Mouse (Mus musculus) left cerebral cortex, adult 11 months (tissue): ENCODE measurements around the gene Rras.
"Not testable (repeated sequence)": the region's sequence is repeated elsewhere in the genome, so short reads cannot be mapped to it uniquely, and the experiment has no call there.

Source experiments
- DNase-seq: peaks from one replicate; pipeline ENCODE4 v3.0.0; 2022; ENCODE audit warnings: low spot score

Gene Rras

GRCm38 (mm10) chr7:44999753-45000152 is 18.0 kb upstream of the Rras start:
- no peak for DNase-seq

- no peak for DNase-seq
Measured at GRCm38 (mm10) chr7:45000539-45001114, 17.1 kb upstream of the Rras start.

GRCm38 (mm10) chr7:45002440-45002839 is 15.3 kb upstream of the Rras start:
- DNase-seq, result no peak

- DNase-seq, result no peak
Measured at GRCm38 (mm10) chr7:45004546-45004945, 13.2 kb upstream of the Rras start.

- DNase-seq, result no peak
Measured at GRCm38 (mm10) chr7:45005321-45005992, 12.3 kb upstream of the Rras start.

GRCm38 (mm10) chr7:45006503-45006902 is 11.3 kb upstream of the Rras start:
- no peak for DNase-seq

GRCm38 (mm10) chr7:45007141-45007540 is 10.6 kb upstream of the Rras start:
- no peak for DNase-seq

- DNase-seq, result no peak
Measured at GRCm38 (mm10) chr7:45007846-45008245, 9.9 kb upstream of the Rras start.

GRCm38 (mm10) chr7:45008411-45008810 is 9.3 kb upstream of the Rras start:
- DNase-seq, result no peak

GRCm38 (mm10) chr7:45012011-45012410 is 5.8 kb upstream of the Rras start:
- DNase-seq, result no peak

- no peak for DNase-seq
Measured at GRCm38 (mm10) chr7:45012824-45013223, 4.9 kb upstream of the Rras start.

GRCm38 (mm10) chr7:45013366-45014095 is 4.2 kb upstream of the Rras start:
- no peak for DNase-seq

GRCm38 (mm10) chr7:45014096-45014451 is 3.7 kb upstream of the Rras start:
- no peak for DNase-seq

GRCm38 (mm10) chr7:45015344-45015956 is 2.3 kb upstream of the Rras start:
- no peak for DNase-seq

GRCm38 (mm10) chr7:45015957-45016612 is 1.7 kb upstream of the Rras start, which contains the start of gene Scaf1:
Scaf1 (minus strand) TSS chr7:45016363.
- peak; percentile 100 for DNase-seq

GRCm38 (mm10) chr7:45016761-45017160 is 1.0 kb upstream of the Rras start:
- DNase-seq, result no peak

- no peak for DNase-seq
Measured at GRCm38 (mm10) chr7:45019031-45019571, 1.3 kb downstream of the Rras start.

GRCm38 (mm10) chr7:45020225-45020624 is 2.5 kb downstream of the Rras start:
- DNase-seq, result no peak

GRCm38 (mm10) chr7:45023711-45024110 is 6.0 kb downstream of the Rras start:
- DNase-seq, result not testable (repeated sequence)

- DNase-seq, result no peak
Measured at GRCm38 (mm10) chr7:45024281-45025248, 6.8 kb downstream of the Rras start.
